In genomic region chr19:32710288-32710687, GRCm38 (mm10) we compare ENCODE assay signal across 9 mouse cellular contexts. TPM values are rescaled to one million over a fixed set of nuclear protein-coding genes. Genes with fewer than 3 reads are reported as not detected.
DNase-seq lines count a peak whose midpoint lies in the region; ATAC-seq and TF ChIP-seq lines count a peak whose summit lies in the region.
"Had no signal": no experiment of that assay in that cellular context is flagged by ENCODE, and none has a peak within 500 bp of the region (broad histone marks: within the 10 kb centered on the region; RNA-seq: fewer than 3 reads in every experiment).

No protein-coding gene starts in this region.

- H3K9ac ChIP-seq in intestine, postnatal 0 days (ENCODE audit: low read depth, low read length) = no peak overlapping the region
- no peak overlapping the region for H3K9ac ChIP-seq in intestine, embryonic 15.5 days
- H3K9ac ChIP-seq in CH12.LX (ENCODE audit: insufficient read depth, low read depth) = peak overlapping the region; percentile 96; the same call in 1 of the 2 replicates
- no peak overlapping the region for H3K9ac ChIP-seq in hindbrain, embryonic 13.5 days

- in situ Hi-C loops in CH12.LX (cut with MboI; ENCODE audit: low pct_ligation_motif_present, low pct_unique_long_range_greater_than_20kb, low sequenced_read_pairs) = loop anchor here (5.0 to 10.0 kb wide), 2 partner anchors 517 to 655 kb away; no protein-coding TSS in a partner anchor

- no peaks in the 10 kb centered on the region for H3K9me3 ChIP-seq in intestine, postnatal 0 days (ENCODE audit: control insufficient read depth)
- no peaks in the 10 kb centered on the region for H3K9me3 ChIP-seq in intestine, embryonic 15.5 days
- H3K9me3 ChIP-seq in CH12.LX (replicated peaks; ENCODE audit: low read length) = no peaks in the 10 kb centered on the region
- no peaks in the 10 kb centered on the region for H3K9me3 ChIP-seq in hindbrain, embryonic 13.5 days

- dilution Hi-C loops in CH12.LX (cut with MboI; ENCODE audit: extremely low pct_ligation_motif_present, extremely low pct_unique_long_range_greater_than_20kb, low sequenced_read_pairs) = no loop called here

- WGBS in intestine, postnatal 0 days = 56% methylated on average over 3 of the region's 3 CpGs
- WGBS in intestine, embryonic 15.5 days = 63% methylated on average over 3 of the region's 3 CpGs
- WGBS in hindbrain, embryonic 13.5 days = 73% methylated on average over 3 of the region's 3 CpGs

- TF ChIP-seq POLR2A in CH12.LX (IDR thresholded peaks at IDR 0.05; ENCODE audit: low read depth, low read length) = no peak

- no peak for TF ChIP-seq EP300 in CH12.LX (IDR thresholded peaks at IDR 0.05; ENCODE audit: low read length)

- peak; percentile 66 for TF ChIP-seq RAD21 in CH12.LX (IDR thresholded peaks at IDR 0.05; ENCODE audit: low read depth, low read length)

- no peak for ATAC-seq in intestine, postnatal 0 days
- ATAC-seq in intestine, embryonic 15.5 days = no peak
- ATAC-seq in hindbrain, embryonic 13.5 days (ENCODE audit: low FRiP score) = no peak

- H3K27ac ChIP-seq in intestine, postnatal 0 days (ENCODE audit: low read depth, low read length) = no peak overlapping the region
- no peak overlapping the region for H3K27ac ChIP-seq in intestine, embryonic 15.5 days
- no peak overlapping the region for H3K27ac ChIP-seq in CH12.LX (ENCODE audit: insufficient read depth, low read depth)
- no peak overlapping the region for H3K27ac ChIP-seq in hindbrain, embryonic 13.5 days

- peaks cover 3% of the 10 kb centered on the region; the same call in 1 of the 2 replicates for H3K4me1 ChIP-seq in intestine, postnatal 0 days (replicated peaks; ENCODE audit: control insufficient read depth, insufficient read depth, low read length)
- H3K4me1 ChIP-seq in intestine, embryonic 15.5 days (replicated peaks) = peaks cover 3% of the 10 kb centered on the region; the same call in 1 of the 2 replicates
- H3K4me1 ChIP-seq in CH12.LX (ENCODE audit: control insufficient read depth in 1 of 2, insufficient read depth in 2 of 2) = peaks cover 10 to 37% of the 10 kb centered on the region in 2 experiments
- peaks cover 28% of the 10 kb centered on the region for H3K4me1 ChIP-seq in hindbrain, embryonic 13.5 days (replicated peaks)

- intact Hi-C loops in left cerebral cortex, postnatal 4 days (cut with DNase I) = no loop called here

- H3K27me3 ChIP-seq in intestine, postnatal 0 days (replicated peaks; ENCODE audit: control insufficient read depth, insufficient read depth, low read length) = no peaks in the 10 kb centered on the region
- no peaks in the 10 kb centered on the region for H3K27me3 ChIP-seq in intestine, embryonic 15.5 days (replicated peaks)
- H3K27me3 ChIP-seq in CH12.LX (replicated peaks) = no peaks in the 10 kb centered on the region
- H3K27me3 ChIP-seq in hindbrain, embryonic 13.5 days = no peaks in the 10 kb centered on the region

- peak; percentile 70 for TF ChIP-seq CTCF in intestine, postnatal 0 days (IDR thresholded peaks at IDR 0.05; ENCODE audit: low read depth)
- peak; percentile 43 to 66; a peak in 3 of 4 replicates for TF ChIP-seq CTCF in CH12.LX (conservative IDR thresholded peaks at IDR 0.05 in 1 of 2, IDR thresholded peaks at IDR 0.05 in 1 of 2; ENCODE audit: low read depth in 2 of 2, low read length in 2 of 2)

- no peak overlapping the region for H3K4me3 ChIP-seq in intestine, postnatal 0 days (ENCODE audit: low read depth, low read length)
- H3K4me3 ChIP-seq in intestine, embryonic 15.5 days (replicated peaks) = no peak overlapping the region
- H3K4me3 ChIP-seq in CH12.LX (replicated peaks in 1 of 3; ENCODE audit: low read depth in 2 of 3, low read length in 2 of 3, poor library complexity in 1 of 3) = peak overlapping the region; percentile 34 to 80 (median 68)
- H3K4me3 ChIP-seq in hindbrain, embryonic 13.5 days = no peak overlapping the region

- DNase-seq in 3T3-L1 (ENCODE audit: low read depth, low spot score) (peak; percentile 82), CH12.LX (ENCODE audit: extremely low read depth) (peak; percentile 60)
- no peak for DNase-seq in urinary bladder, adult 18-20 months (ENCODE audit: low spot score in 2 of 2)
- DNase-seq in cerebellum, adult 8-10 months = no peak
- DNase-seq in left cerebral cortex, postnatal 4 days = no peak
- DNase-seq: thymus, adult 18-20 months had no signal

- H3K4me2 ChIP-seq in intestine, postnatal 0 days (replicated peaks; ENCODE audit: low read depth) = no peak overlapping the region
- H3K4me2 ChIP-seq in intestine, embryonic 15.5 days (replicated peaks) = no peak overlapping the region
- H3K4me2 ChIP-seq in CH12.LX (ENCODE audit: insufficient read depth, low read depth, poor library complexity, severe bottlenecking) = peak overlapping the region; percentile 99
- H3K4me2 ChIP-seq in hindbrain, embryonic 13.5 days = peak overlapping the region; percentile 63; the same call in 1 of the 2 replicates

- H3K79me2 ChIP-seq in CH12.LX (replicated peaks; ENCODE audit: control insufficient read depth, extremely low read depth, insufficient read depth, poor library complexity, severe bottlenecking) = peaks cover 57% of the 10 kb centered on the region

- H3K36me3 ChIP-seq in intestine, postnatal 0 days (ENCODE audit: control insufficient read depth, insufficient read depth) = peaks cover 10% of the 10 kb centered on the region
- no peaks in the 10 kb centered on the region for H3K36me3 ChIP-seq in intestine, embryonic 15.5 days
- H3K36me3 ChIP-seq in CH12.LX (replicated peaks in 1 of 2; ENCODE audit: control insufficient read depth in 1 of 2, insufficient read depth in 1 of 2, low read length in 1 of 2) = peaks cover 13 to 26% of the 10 kb centered on the region in 2 experiments
- peaks cover 15% of the 10 kb centered on the region for H3K36me3 ChIP-seq in hindbrain, embryonic 13.5 days

TF ChIP-seq in CH12.LX, 34 proteins besides CTCF, POLR2A, EP300 and RAD21:
- TF ChIP-seq TCF12 (IDR thresholded peaks at IDR 0.05; ENCODE audit: low read depth, low read length) = no peak
- TF ChIP-seq CHD2 (IDR thresholded peaks at IDR 0.05; ENCODE audit: low read length) = no peak
- TF ChIP-seq HCFC1 (IDR thresholded peaks at IDR 0.05; ENCODE audit: low read depth, low read length) = no peak
- TF ChIP-seq E2F4 (IDR thresholded peaks at IDR 0.05; ENCODE audit: insufficient replicate concordance, low read depth, low read length) = no peak
- no peak for TF ChIP-seq NELFE (IDR thresholded peaks at IDR 0.05; ENCODE audit: low read depth, low read length)
- TF ChIP-seq PAX5 (IDR thresholded peaks at IDR 0.05; ENCODE audit: low read length) = no peak
- TF ChIP-seq MXI1 (IDR thresholded peaks at IDR 0.05; ENCODE audit: low read depth, low read length) = 0 out of 2 replicates have a peak, but pooled peaks have one; percentile 29
- peak; percentile 31 for TF ChIP-seq SMC3 (IDR thresholded peaks at IDR 0.05; ENCODE audit: low read depth, low read length)
- TF ChIP-seq MYC (IDR thresholded peaks at IDR 0.05; ENCODE audit: low read depth, low read length) = 0 out of 2 replicates have a peak, but pooled peaks have one; percentile 30
- TF ChIP-seq JUN (IDR thresholded peaks at IDR 0.05; ENCODE audit: insufficient read depth, low read depth, low read length) = no peak
- TF ChIP-seq MEF2A (IDR thresholded peaks at IDR 0.05; ENCODE audit: borderline replicate concordance, low read depth, low read length) = no peak
- TF ChIP-seq SIN3A (IDR thresholded peaks at IDR 0.05; ENCODE audit: low read length) = 0 out of 2 replicates have a peak, but pooled peaks have one; percentile 30
- TF ChIP-seq ZKSCAN1 (IDR thresholded peaks at IDR 0.05; ENCODE audit: borderline replicate concordance, low read depth, low read length) = no peak
- no peak for TF ChIP-seq ZC3H11A (IDR thresholded peaks at IDR 0.05; ENCODE audit: low read depth, low read length)
- no peak for TF ChIP-seq CHD1 (IDR thresholded peaks at IDR 0.05; ENCODE audit: low read depth, low read length)
- TF ChIP-seq KAT2A (IDR thresholded peaks at IDR 0.05; ENCODE audit: insufficient replicate concordance, low read length) = no peak
- TF ChIP-seq JUND (conservative IDR thresholded peaks at IDR 0.05; ENCODE audit: low read depth, low read length) = no peak
TF ChIP-seq in CH12.LX: peak in this region for 4.

RNA-seq across cellular contexts. Expression of gene Atad1, which starts 29.3 kb away (rescaled TPM):
- polyA plus RNA-seq in intestine, postnatal 0 days (2015; fragmentation: Nextera tagmentation; extraction: Ambion mirVana) = 48.5 and 49.6 TPM in 2 replicates
- polyA plus RNA-seq in intestine, embryonic 15.5 days (2015; fragmentation: Nextera tagmentation; extraction: Ambion mirVana) = 72.6 and 76.1 TPM in 2 replicates
- total RNA-seq in CH12.LX (2012; rRNA removed) (78.5 TPM in 2 replicates), CH12.LX (2014; rRNA removed) (252 and 268 TPM in 2 replicates)
- 78.9 and 103 TPM in 2 replicates for polyA plus RNA-seq in CH12.LX (2012; ENCODE audit: insufficient read length, low read depth)
- polyA plus RNA-seq in hindbrain, embryonic 13.5 days (2015; fragmentation: Nextera tagmentation; extraction: Ambion mirVana) = 125 TPM in 2 replicates
- 100 to 1,000 TPM; 101 to 104 TPM for total RNA-seq in left cerebral cortex, postnatal 4 days (2021)

RNA-seq across cellular contexts. Expression of gene Pten, which starts 47.0 kb away (rescaled TPM):
- 13.2 and 16.1 TPM in 2 replicates for polyA plus RNA-seq in intestine, postnatal 0 days (2015; fragmentation: Nextera tagmentation; extraction: Ambion mirVana)
- polyA plus RNA-seq in intestine, embryonic 15.5 days (2015; fragmentation: Nextera tagmentation; extraction: Ambion mirVana) = 10.1 TPM in 2 replicates
- total RNA-seq in CH12.LX (2012; rRNA removed) = 24.1 and 28.9 TPM in 2 replicates
- total RNA-seq in CH12.LX (2014; rRNA removed) = 41.5 and 47.5 TPM in 2 replicates
- 30.7 and 36.8 TPM in 2 replicates for polyA plus RNA-seq in CH12.LX (2012; ENCODE audit: insufficient read length, low read depth)
- 11.1 and 12.4 TPM in 2 replicates for polyA plus RNA-seq in hindbrain, embryonic 13.5 days (2015; fragmentation: Nextera tagmentation; extraction: Ambion mirVana)
- total RNA-seq in left cerebral cortex, postnatal 4 days (2021) = 100 to 1,000 TPM; 144 to 149 TPM

Comparison
In these comparisons a context has a peak if more than half of its experiments do, and no peak if none do; other contexts are left out.
1. H3K4me2 ChIP-seq: peak in CH12.LX (single experiment) and hindbrain, embryonic 13.5 days (single experiment); none in intestine, postnatal 0 days (single experiment) and intestine, embryonic 15.5 days (single experiment).
2. H3K4me3 ChIP-seq: peak in CH12.LX (3 of 3); none in intestine, postnatal 0 days (single experiment), intestine, embryonic 15.5 days (single experiment) and hindbrain, embryonic 13.5 days (single experiment).
3. DNase-seq: peak in 3T3-L1 (single experiment) and CH12.LX (single experiment); none in urinary bladder, adult 18-20 months (0 of 2), cerebellum, adult 8-10 months (single experiment) and left cerebral cortex, postnatal 4 days (single experiment).